Mouse (Mus musculus) heart, adult 11 months (tissue): ENCODE measurements around the gene Vmn1r67.

Experiments used
- DNase-seq: peaks from one replicate; pipeline ENCODE4 v3.0.0; 2022

Vmn1r67 gene

DNA sequence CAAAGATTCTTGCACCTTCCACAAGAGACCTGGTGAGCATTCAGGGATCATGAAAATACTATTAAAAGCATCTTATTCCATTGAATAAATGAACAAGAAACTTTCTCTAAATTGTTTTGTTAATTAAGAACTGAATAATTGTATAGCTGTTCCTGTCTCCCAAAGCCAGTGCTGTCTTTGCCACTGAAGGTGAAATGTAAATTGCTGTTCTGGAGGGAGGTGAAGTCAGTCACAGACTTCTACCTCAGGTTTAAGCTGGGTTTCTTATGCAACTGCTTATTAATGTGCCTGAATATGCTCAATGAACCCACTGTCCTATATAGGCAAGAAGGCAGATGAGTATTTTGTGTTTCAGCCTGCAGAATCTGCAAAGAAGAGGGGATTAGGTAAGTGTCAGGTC lies at the start of gene Vmn1r67:
Vmn1r67 (plus strand) TSS at position 301 of the 400 bp plus-strand sequence.
- no peak for DNase-seq

DNA sequence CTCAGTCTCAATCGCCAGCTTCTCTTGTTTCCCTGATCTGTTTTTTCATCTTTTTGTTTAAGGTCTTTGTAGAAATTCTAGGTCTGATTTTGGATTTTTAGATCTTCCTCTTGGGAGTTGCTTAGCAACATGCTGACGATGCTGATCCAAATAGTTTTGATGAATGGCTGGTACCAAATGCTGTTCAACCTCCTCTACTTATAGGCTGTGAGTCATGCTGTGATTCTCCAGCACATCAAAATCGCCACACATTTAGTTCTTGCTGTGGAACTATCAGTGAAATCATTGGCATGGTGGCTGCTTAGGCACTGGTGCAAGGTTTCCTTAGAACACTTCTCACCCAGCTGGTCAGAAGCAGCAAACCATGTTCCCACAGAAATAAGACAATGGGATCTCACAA lies 15.0 kb downstream of the Vmn1r67 start:
- no peak for DNase-seq

DNA sequence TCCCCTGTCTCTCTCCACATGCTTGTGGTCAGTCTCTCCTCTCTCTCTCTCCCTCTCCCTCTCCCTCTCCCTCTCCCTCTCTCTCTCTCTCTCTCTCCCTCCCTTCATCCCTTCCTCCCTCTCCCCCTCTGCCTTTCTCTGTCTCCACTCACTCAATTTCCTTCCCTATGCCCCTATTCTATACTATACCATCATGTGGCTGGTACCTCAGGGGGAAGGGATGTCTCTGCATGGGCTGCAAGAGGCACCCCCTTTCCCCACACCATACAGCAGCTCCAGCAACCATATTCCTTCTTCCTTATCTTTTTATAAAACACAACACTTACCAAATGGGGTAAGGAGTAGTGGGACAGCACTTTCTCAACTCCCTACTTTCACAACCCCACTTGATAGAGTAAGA lies 36.7 kb downstream of the Vmn1r67 start:
- no peak for DNase-seq

DNA sequence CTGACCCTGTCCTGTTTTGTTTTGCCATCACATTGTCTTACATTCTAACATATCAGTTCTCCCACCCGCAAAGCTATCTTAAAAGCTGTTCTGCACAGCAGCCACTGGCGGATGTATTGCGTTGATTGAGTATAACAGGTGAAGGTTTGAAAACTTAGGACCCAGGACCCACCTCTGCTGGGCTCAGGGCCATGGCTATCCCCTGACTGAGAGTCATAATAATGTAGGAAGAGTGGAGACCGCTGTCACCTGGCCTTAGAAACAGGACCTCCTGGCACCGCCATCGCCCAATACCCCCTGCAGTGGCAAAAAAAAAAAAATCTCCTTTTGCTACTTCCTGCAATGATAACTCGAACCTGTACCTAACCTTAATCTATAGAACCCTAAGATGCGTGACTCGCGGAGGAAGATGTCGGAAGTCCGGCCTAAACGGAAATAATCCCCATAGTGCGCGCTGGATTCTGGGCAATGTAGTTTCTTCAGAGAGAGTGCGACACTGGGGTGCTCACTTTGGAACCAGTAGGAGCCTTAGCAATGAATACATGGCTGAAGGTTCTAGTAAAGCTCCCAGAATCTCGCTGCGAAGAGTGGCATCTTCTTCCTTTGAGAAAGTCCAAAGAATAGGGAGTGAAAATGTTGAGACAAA lies 37.6 kb downstream of the Vmn1r67 start:
- DNase-seq, result no peak

DNA sequence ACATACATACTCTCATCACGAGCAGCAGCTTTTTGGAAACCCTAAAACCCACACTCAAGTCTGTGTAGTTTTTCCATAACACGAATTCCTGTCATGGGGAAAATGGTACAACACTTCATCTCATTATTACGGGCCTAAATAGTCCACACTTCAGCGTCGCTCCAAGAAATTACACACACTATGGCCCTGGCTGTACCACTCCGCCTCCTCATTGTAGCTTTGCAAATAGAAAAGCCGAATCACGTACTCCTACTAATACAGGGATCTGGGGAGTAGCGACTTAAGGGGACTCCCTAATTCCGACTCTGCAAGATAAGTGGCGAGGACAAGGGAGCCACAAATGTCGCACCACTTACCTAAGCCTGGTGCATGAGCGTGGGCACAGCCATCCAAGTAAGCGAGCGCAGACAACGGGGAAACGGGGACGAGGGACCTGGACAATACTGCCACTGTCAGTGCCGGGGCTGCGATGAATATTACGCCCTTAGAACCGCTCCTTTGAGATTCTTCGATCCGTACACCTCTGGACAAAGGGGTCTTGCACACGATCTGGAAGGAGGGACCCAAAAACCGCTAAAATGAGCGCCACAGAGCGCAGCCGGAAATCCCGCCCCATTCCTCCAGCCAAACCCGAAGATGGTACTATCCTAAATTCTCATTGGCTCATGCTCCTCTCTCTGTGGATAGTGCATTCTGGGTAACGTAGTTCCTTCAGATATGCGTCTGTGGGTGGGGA lies 51.8 kb downstream of the Vmn1r67 start, which contains the start of gene Zik1:
Zik1 (minus strand) TSS at position 609 of the 736 bp plus-strand sequence.
- peak; percentile 96 for DNase-seq

DNA sequence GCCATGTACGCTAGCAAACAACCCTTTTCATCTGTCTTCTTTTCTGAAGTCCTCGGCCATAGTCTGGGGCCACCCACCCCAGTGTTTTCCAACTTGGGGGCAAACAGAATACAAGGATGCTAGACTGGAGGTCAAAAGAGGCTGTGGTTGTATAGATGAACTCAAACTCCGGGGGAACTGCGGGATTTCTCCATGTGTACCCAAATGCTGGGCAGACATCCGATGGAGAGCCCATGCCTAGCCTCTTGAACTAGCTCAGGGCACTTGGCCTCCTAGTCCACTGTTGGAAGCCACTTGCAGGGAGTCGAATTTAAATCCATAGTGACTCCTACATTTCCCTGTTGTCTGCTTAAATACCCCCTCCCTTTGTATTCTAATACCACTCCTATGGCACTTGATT lies 52.4 kb downstream of the Vmn1r67 start:
- no peak for DNase-seq
